9 mouse cellular contexts compared by ENCODE assay signal in the genomic region with DNA sequence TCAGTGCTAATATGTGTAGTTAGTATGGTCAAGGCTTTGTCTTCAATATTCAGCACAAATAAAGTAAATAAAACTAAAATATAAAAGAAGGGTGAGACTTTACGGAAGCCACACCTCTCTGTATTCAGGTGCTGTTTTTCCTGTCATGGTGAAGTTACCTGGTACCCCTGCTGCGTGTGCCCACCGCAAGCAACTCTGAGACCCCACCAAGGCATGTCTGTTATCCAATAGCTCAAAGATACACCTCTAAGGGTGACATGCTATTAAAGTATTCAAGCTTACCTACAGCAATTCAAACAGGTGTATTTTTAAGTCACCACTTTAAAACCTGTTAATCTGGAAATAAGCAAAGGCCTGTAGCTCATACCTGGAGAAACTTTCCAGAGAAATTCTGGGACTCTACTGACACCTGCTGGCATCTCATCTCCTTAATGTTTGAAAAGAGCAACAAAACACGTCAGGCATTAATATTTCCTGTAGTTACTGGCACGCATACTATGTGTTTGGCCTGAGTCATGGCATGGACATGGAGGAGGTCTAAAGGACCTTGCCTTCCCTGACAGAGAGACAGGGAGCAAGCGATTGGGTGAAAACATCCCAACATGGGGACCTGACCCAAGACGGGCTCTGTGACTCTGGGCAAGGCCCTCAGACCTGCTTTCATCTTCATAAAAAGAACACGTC.
DNase-seq lines count a peak whose midpoint lies in the region; ATAC-seq and TF ChIP-seq lines count a peak whose summit lies in the region.
"Had no signal": no experiment of that assay in that cellular context is flagged by ENCODE, and none has a peak within 500 bp of the region (broad histone marks: within the 10 kb centered on the region; RNA-seq: fewer than 3 reads in every experiment).

No protein-coding gene starts in this region.

- no peak overlapping the region for H3K9ac ChIP-seq in embryonic facial prominence, embryonic 11.5 days (replicated peaks; ENCODE audit: low read length)
- no peak overlapping the region for H3K9ac ChIP-seq in neural tube, embryonic 15.5 days (replicated peaks)
- H3K9ac ChIP-seq: embryonic facial prominence, embryonic 15.5 days had no signal

- DNase-seq in thymus, postnatal 0 days (ENCODE audit: low spot score): peak; percentile 9
- DNase-seq in thymus, postnatal 10 days (ENCODE audit: low spot score in 2 of 2): no peak
- DNase-seq in adrenal gland, postnatal 14 days: peak; percentile 80
- DNase-seq in embryonic facial prominence, embryonic 11.5 days (ENCODE audit: low spot score): peak; percentile 74
- peak; percentile 57 for DNase-seq in induced T-regulatory cell, adult 2 months (ENCODE audit: low read depth)
- DNase-seq in left cerebral cortex, adult 2 months (ENCODE audit: extremely low spot score in 1 of 2, low spot score in 2 of 2): peak; percentile 22 to 46
- DNase-seq in spleen, postnatal 14 days (ENCODE audit: low spot score in 2 of 2): no peak

- no peak overlapping the region for H3K4me3 ChIP-seq in embryonic facial prominence, embryonic 11.5 days (ENCODE audit: low read depth, low read length)
- no peak overlapping the region for H3K4me3 ChIP-seq in left cerebral cortex, adult 2 months
- no peak overlapping the region for H3K4me3 ChIP-seq in neural tube, embryonic 15.5 days (replicated peaks)
- H3K4me3 ChIP-seq: embryonic facial prominence, embryonic 15.5 days had no signal

- no peak overlapping the region for H3K4me2 ChIP-seq in embryonic facial prominence, embryonic 11.5 days (ENCODE audit: low read depth, low read length)
- H3K4me2 ChIP-seq in neural tube, embryonic 15.5 days: no peak overlapping the region
- H3K4me2 ChIP-seq: embryonic facial prominence, embryonic 15.5 days had no signal

- 81% methylated on average over 8 of the region's 8 CpGs for WGBS in embryonic facial prominence, embryonic 11.5 days
- WGBS in neural tube, embryonic 15.5 days: 86% methylated on average over 8 of the region's 8 CpGs

- intact Hi-C loops in left cerebral cortex, adult 2 months (cut with DNase I): loop anchor here (2.0 to 10.0 kb wide), 5 partner anchors 182 to 565 kb away; partner anchors contain the start of gene Plcb4

- TF ChIP-seq CTCF in left cerebral cortex, adult 2 months (IDR thresholded peaks at IDR 0.05): peak; percentile 70

- no peak overlapping the region for H3K27ac ChIP-seq in embryonic facial prominence, embryonic 11.5 days (replicated peaks; ENCODE audit: low read depth, low read length)
- no peak overlapping the region for H3K27ac ChIP-seq in left cerebral cortex, adult 2 months
- no peak overlapping the region for H3K27ac ChIP-seq in neural tube, embryonic 15.5 days (replicated peaks)
- H3K27ac ChIP-seq: embryonic facial prominence, embryonic 15.5 days had no signal

- no peak for ATAC-seq in embryonic facial prominence, embryonic 11.5 days (replicated peaks; ENCODE audit: insufficient number of reproducible peaks, low FRiP score, low TSS enrichment, low read depth)
- ATAC-seq in neural tube, embryonic 15.5 days (ENCODE audit: low FRiP score): 0 out of 2 replicates have a peak, but pooled peaks have one; percentile 53

- no peaks in the 10 kb centered on the region for H3K36me3 ChIP-seq in embryonic facial prominence, embryonic 11.5 days (replicated peaks; ENCODE audit: control insufficient read depth, insufficient read depth, low read depth, low read length)
- no peaks in the 10 kb centered on the region for H3K36me3 ChIP-seq in neural tube, embryonic 15.5 days
- H3K36me3 ChIP-seq: embryonic facial prominence, embryonic 15.5 days had no signal

- H3K27me3 ChIP-seq in embryonic facial prominence, embryonic 11.5 days (ENCODE audit: control insufficient read depth, insufficient read depth, low read length): no peaks in the 10 kb centered on the region
- H3K27me3 ChIP-seq in neural tube, embryonic 15.5 days (replicated peaks): no peaks in the 10 kb centered on the region
- H3K27me3 ChIP-seq: embryonic facial prominence, embryonic 15.5 days had no signal

- H3K9me3 ChIP-seq in embryonic facial prominence, embryonic 11.5 days (replicated peaks; ENCODE audit: control insufficient read depth, low read length): no peaks in the 10 kb centered on the region
- H3K9me3 ChIP-seq in neural tube, embryonic 15.5 days (replicated peaks): no peaks in the 10 kb centered on the region
- H3K9me3 ChIP-seq: embryonic facial prominence, embryonic 15.5 days had no signal

- H3K4me1 ChIP-seq in embryonic facial prominence, embryonic 11.5 days (ENCODE audit: control insufficient read depth, insufficient read depth, low read length): no peaks in the 10 kb centered on the region
- H3K4me1 ChIP-seq in neural tube, embryonic 15.5 days: peaks cover 5% of the 10 kb centered on the region

Comparison
In these comparisons a context has a peak if more than half of its experiments do, and no peak if none do; other contexts are left out.
1. DNase-seq: peak in thymus, postnatal 0 days (single experiment), adrenal gland, postnatal 14 days (single experiment), embryonic facial prominence, embryonic 11.5 days (single experiment), induced T-regulatory cell, adult 2 months (single experiment) and left cerebral cortex, adult 2 months (2 of 2); none in thymus, postnatal 10 days (0 of 2) and spleen, postnatal 14 days (0 of 2).